Mouse (Mus musculus): ENCODE results near the gene Ddx23. TPM values are rescaled to one million over a fixed set of nuclear protein-coding genes. Genes with fewer than 3 reads are reported as not detected.
A peak's percentile ranks its signal among the peaks of the same experiment; 100 is the strongest.

Gene Ddx23
- 10 to 100 TPM; 86.9 to 90.6 TPM for total RNA-seq (2021)
- long read RNA-seq, experiment 1, partial matches to known transcripts: 2 of 18 reads
- long read RNA-seq, experiment 1, other reads (novel, unspliced or antisense): 12 of 18 reads
- long read RNA-seq, experiment 2, partial matches to known transcripts: 2 of 6 reads
- long read RNA-seq, experiment 2, other reads (novel, unspliced or antisense): 3 of 6 reads

- DNase-seq (ENCODE audit: low spot score in 2 of 2): peak; percentile 96 to 98
These were observed at the start of gene Ddx23 for GRCm38 (mm10) chr15:98662567-98663545. Ddx23 (minus strand) TSS chr15:98662894.

GRCm38 (mm10) chr15:98710442-98710841, 47.7 kb upstream of the Ddx23 start:
- DNase-seq (ENCODE audit: low spot score in 2 of 2): peak; percentile 80 to 86

GRCm38 (mm10) chr15:98707766-98708372, 45.2 kb upstream of the Ddx23 start, which contains the start of gene Ccdc65:
Ccdc65 (plus strand) TSS chr15:98708207.
- peak; percentile 87 to 88 for DNase-seq (ENCODE audit: low spot score in 2 of 2)

GRCm38 (mm10) chr15:98704312-98704711, 41.6 kb upstream of the Ddx23 start:
- no peak for DNase-seq (ENCODE audit: low spot score in 2 of 2)

GRCm38 (mm10) chr15:98699190-98700105, 36.8 kb upstream of the Ddx23 start:
- peak; percentile 96 to 97 for DNase-seq (ENCODE audit: low spot score in 2 of 2)

- DNase-seq (ENCODE audit: low spot score in 2 of 2): no peak
These were observed 33.5 kb upstream of the Ddx23 start for GRCm38 (mm10) chr15:98696216-98696615.

- DNase-seq (ENCODE audit: low spot score in 2 of 2): no peak
These were observed 33.0 kb upstream of the Ddx23 start for GRCm38 (mm10) chr15:98695726-98696125.

GRCm38 (mm10) chr15:98692171-98692715, 29.5 kb upstream of the Ddx23 start:
- DNase-seq (ENCODE audit: low spot score in 2 of 2): no peak

GRCm38 (mm10) chr15:98691486-98692147, 28.9 kb upstream of the Ddx23 start:
- peak; percentile 44 to 64 for DNase-seq (ENCODE audit: low spot score in 2 of 2)

GRCm38 (mm10) chr15:98689682-98690081, 27.0 kb upstream of the Ddx23 start:
- no peak for DNase-seq (ENCODE audit: low spot score in 2 of 2)

- no peak for DNase-seq (ENCODE audit: low spot score in 2 of 2)
These were observed 23.2 kb upstream of the Ddx23 start for GRCm38 (mm10) chr15:98685926-98686325.

- DNase-seq (ENCODE audit: low spot score in 2 of 2): no peak
These were observed 21.1 kb upstream of the Ddx23 start for GRCm38 (mm10) chr15:98683746-98684145.

- DNase-seq (ENCODE audit: low spot score in 2 of 2): no peak
These were observed 20.5 kb upstream of the Ddx23 start for GRCm38 (mm10) chr15:98683177-98683576.

- DNase-seq (ENCODE audit: low spot score in 2 of 2): no peak
These were observed 18.9 kb upstream of the Ddx23 start for GRCm38 (mm10) chr15:98681633-98682032.

- no peak for DNase-seq (ENCODE audit: low spot score in 2 of 2)
These were observed 18.0 kb upstream of the Ddx23 start for GRCm38 (mm10) chr15:98680660-98681059.

- no peak for DNase-seq (ENCODE audit: low spot score in 2 of 2)
These were observed 15.3 kb upstream of the Ddx23 start for GRCm38 (mm10) chr15:98677977-98678376.

GRCm38 (mm10) chr15:98676940-98677728, 14.4 kb upstream of the Ddx23 start, which contains the start of gene Rnd1:
Rnd1 (minus strand) TSS chr15:98677461.
- DNase-seq (ENCODE audit: low spot score in 2 of 2): peak; percentile 91

GRCm38 (mm10) chr15:98676471-98676870, 13.8 kb upstream of the Ddx23 start:
- DNase-seq (ENCODE audit: low spot score in 2 of 2): peak in 1 of 2 experiments; percentile 47
